Mouse (Mus musculus) MEL (cell line): ENCODE measurements around the gene Gm20388. TPM values are rescaled to one million over a fixed set of nuclear protein-coding genes. Genes with fewer than 3 reads are reported as not detected.

ENCODE experiments used
- DNase-seq: peaks from one replicate; pipeline ENCODE4 v3.0.0; 2011; ENCODE audit warnings: low read depth, low spot score
- H3K27ac ChIP-seq: 2 replicates; pipeline ENCODE4 v1.5.1; 2012; ENCODE audit warnings: low read depth, mild to moderate bottlenecking, control low read depth, low read length, moderate library complexity; ENCODE audit not compliant: control insufficient read depth
- H3K27me3 ChIP-seq, 2 experiments: fragments of 150-350 bp in 1 of 2; sonication (generic) in 1 of 2; 2 replicates each; pipeline ENCODE4 v1.6.1; 2012; ENCODE audit warnings: low read length in 2 of 2, mild to moderate bottlenecking in 2 of 2, improper control_type of control experiment in 1 of 2, moderate library complexity in 1 of 2; ENCODE audit not compliant: insufficient read depth in 2 of 2, control insufficient read depth in 1 of 2
- H3K36me3 ChIP-seq, 2 experiments: 2 replicates each; pipeline ENCODE4 v1.6.1; 2012 to 2014; ENCODE audit warnings: low read length in 2 of 2, improper control_type of control experiment in 1 of 2, inconsistent platforms in 1 of 2, mild to moderate bottlenecking in 1 of 2; ENCODE audit not compliant: insufficient read depth in 2 of 2, control insufficient read depth in 1 of 2
- H3K4me1 ChIP-seq, 2 experiments: fragments of 150-350 bp in 1 of 2; sonication (generic) in 1 of 2; 2 replicates each; pipeline ENCODE4 v1.6.1; 2012; ENCODE audit warnings: low read length in 2 of 2, improper control_type of control experiment in 1 of 2, mild to moderate bottlenecking in 1 of 2; ENCODE audit not compliant: insufficient read depth in 2 of 2, control insufficient read depth in 1 of 2
- H3K4me3 ChIP-seq, 2 experiments: fragments of 150-350 bp in 1 of 2; sonication (generic) in 1 of 2; 2 replicates each; pipeline ENCODE4 v1.5.1; 2012; ENCODE audit warnings: low read depth in 2 of 2, low read length in 2 of 2, mild to moderate bottlenecking in 2 of 2, moderate library complexity in 2 of 2, control low read depth in 1 of 2, improper control_type of control experiment in 1 of 2; ENCODE audit not compliant: control insufficient read depth in 1 of 2, insufficient read depth in 1 of 2
- H3K79me2 ChIP-seq: 2 replicates; pipeline ENCODE4 v1.6.1; 2012; ENCODE audit warnings: mild to moderate bottlenecking, low read length, moderate library complexity; ENCODE audit not compliant: control insufficient read depth, poor library complexity, insufficient read depth
- H3K9ac ChIP-seq: 2 replicates; pipeline ENCODE4 v1.6.1; 2012; ENCODE audit warnings: low read depth, mild to moderate bottlenecking, control low read depth, low read length, moderate library complexity; ENCODE audit not compliant: control insufficient read depth, poor library complexity, severe bottlenecking
- H3K9me3 ChIP-seq: fragments of 150-350 bp; sonication (generic); replicated peaks from 2 replicates; pipeline ENCODE4 v1.6.1; 2012; ENCODE audit warnings: mild to moderate bottlenecking, low read length, improper control_type of control experiment, moderate library complexity; ENCODE audit not compliant: insufficient read depth
- BHLHE40 ChIP-seq: IDR thresholded peaks from 2 replicates; pipeline ENCODE4 v1.6.1; 2012; ENCODE audit warnings: low read depth, mild to moderate bottlenecking, inconsistent platforms, low read length, improper control_type of control experiment, borderline replicate concordance
- CTCF ChIP-seq, 3 experiments: IDR thresholded peaks in 2 of 3; conservative IDR thresholded peaks in 1 of 3; 2 replicates each; pipeline ENCODE4 v1.5.1; 2011 to 2012; ENCODE audit warnings: low read length in 3 of 3, low read depth in 2 of 3, mild to moderate bottlenecking in 2 of 3, improper control_type of control experiment in 1 of 3, inconsistent platforms in 1 of 3, mixed read lengths in 1 of 3, moderate library complexity in 1 of 3; ENCODE audit not compliant: control insufficient read depth in 1 of 3, insufficient read depth in 1 of 3, poor library complexity in 1 of 3, severe bottlenecking in 1 of 3
- E2F4 ChIP-seq: IDR thresholded peaks from 2 replicates; pipeline ENCODE4 v1.6.1; 2011; ENCODE audit warnings: low read depth, low read length, improper control_type of control experiment, borderline replicate concordance
- ELF1 ChIP-seq: IDR thresholded peaks from 2 replicates; pipeline ENCODE4 v1.6.1; 2014; ENCODE audit warnings: low read depth, mild to moderate bottlenecking, inconsistent platforms, low read length, improper control_type of control experiment, moderate library complexity
- EP300 ChIP-seq, 2 experiments: IDR thresholded peaks; 2 replicates each; pipeline ENCODE4 v1.6.1; 2011; ENCODE audit warnings: improper control_type of control experiment in 2 of 2, low read length in 2 of 2, low read depth in 1 of 2, mild to moderate bottlenecking in 1 of 2
- JUND ChIP-seq: IDR thresholded peaks from 2 replicates; pipeline ENCODE4 v1.6.1; 2011; ENCODE audit warnings: low read depth, mild to moderate bottlenecking, improper control_type of control experiment, low read length
- MAFK ChIP-seq: IDR thresholded peaks from 2 replicates; pipeline ENCODE4 v1.6.1; 2011; ENCODE audit warnings: low read depth, mild to moderate bottlenecking, low read length, improper control_type of control experiment, borderline replicate concordance
- MAX ChIP-seq: IDR thresholded peaks from 2 replicates; pipeline ENCODE4 v1.6.1; 2011; ENCODE audit warnings: low read length, improper control_type of control experiment
- MEF2A ChIP-seq: IDR thresholded peaks from 2 replicates; pipeline ENCODE4 v1.6.1; 2014; ENCODE audit warnings: low read depth, mild to moderate bottlenecking, inconsistent platforms, low read length, improper control_type of control experiment; ENCODE audit not compliant: poor library complexity, insufficient replicate concordance, severe bottlenecking; ENCODE audit errors: extremely low read depth
- MYC ChIP-seq: IDR thresholded peaks from 2 replicates; pipeline ENCODE4 v1.6.1; 2011; ENCODE audit warnings: low read depth, mild to moderate bottlenecking, low read length, improper control_type of control experiment, moderate library complexity
- NRF1 ChIP-seq: IDR thresholded peaks from 2 replicates; pipeline ENCODE4 v1.6.1; 2014; ENCODE audit warnings: low read depth, mild to moderate bottlenecking, inconsistent platforms, low read length, improper control_type of control experiment, moderate library complexity; ENCODE audit not compliant: poor library complexity, insufficient read depth, severe bottlenecking
- POLR2AphosphoS5 ChIP-seq: IDR thresholded peaks from 2 replicates; pipeline ENCODE4 v1.6.1; 2012; ENCODE audit warnings: low read depth, borderline replicate concordance, mild to moderate bottlenecking, inconsistent platforms, low read length, moderate library complexity, mixed read lengths
- RAD21 ChIP-seq: IDR thresholded peaks from 2 replicates; pipeline ENCODE4 v1.6.1; 2011; ENCODE audit warnings: mild to moderate bottlenecking, low read depth, low read length, improper control_type of control experiment
- RCOR1 ChIP-seq: IDR thresholded peaks from 2 replicates; pipeline ENCODE4 v1.6.1; 2012; ENCODE audit warnings: low read depth, mild to moderate bottlenecking, inconsistent platforms, low read length, improper control_type of control experiment
- SIN3A ChIP-seq: IDR thresholded peaks from 2 replicates; pipeline ENCODE4 v1.6.1; 2012; ENCODE audit warnings: low read length, improper control_type of control experiment, inconsistent platforms
- SMC3 ChIP-seq: IDR thresholded peaks from 2 replicates; pipeline ENCODE4 v1.6.1; 2011; ENCODE audit warnings: low read depth, low read length, improper control_type of control experiment
- TBP ChIP-seq: IDR thresholded peaks from 2 replicates; pipeline ENCODE4 v1.8.0; 2011; ENCODE audit warnings: low read depth, low read length, improper control_type of control experiment
- UBTF ChIP-seq: IDR thresholded peaks from 2 replicates; pipeline ENCODE4 v1.6.1; 2012; ENCODE audit warnings: low read depth, mild to moderate bottlenecking, inconsistent platforms, low read length, improper control_type of control experiment, moderate library complexity, borderline replicate concordance; ENCODE audit not compliant: insufficient read depth
- USF1 ChIP-seq: IDR thresholded peaks from 2 replicates; pipeline ENCODE4 v1.6.1; 2014; ENCODE audit warnings: low read depth, mild to moderate bottlenecking, inconsistent platforms, low read length, improper control_type of control experiment, moderate library complexity
- USF2 ChIP-seq, 2 experiments: IDR thresholded peaks; 2 replicates each; pipeline ENCODE4 v1.6.1; 2011 to 2012; ENCODE audit warnings: improper control_type of control experiment in 2 of 2, low read length in 2 of 2, borderline replicate concordance in 1 of 2, inconsistent platforms in 1 of 2, low read depth in 1 of 2, mild to moderate bottlenecking in 1 of 2; ENCODE audit not compliant: insufficient read depth in 1 of 2
- ZC3H11A ChIP-seq: IDR thresholded peaks from 2 replicates; pipeline ENCODE4 v1.6.1; 2012; ENCODE audit warnings: low read depth, mild to moderate bottlenecking, inconsistent platforms, low read length, improper control_type of control experiment
- ZMIZ1 ChIP-seq: IDR thresholded peaks from 2 replicates; pipeline ENCODE4 v1.6.1; 2012; ENCODE audit warnings: low read depth, mild to moderate bottlenecking, inconsistent platforms, low read length, improper control_type of control experiment, moderate library complexity
- polyA plus RNA-seq, 2 experiments: library from polyadenylated mRNA; stranded (reverse) in 1 of 2; unstranded in 1 of 2; fragments of >175 nt in 1 of 2; fragments of >200 nt in 1 of 2; gene quantifications; 2 replicates each; pipeline versions ENCODE4 v1.2.1 to v1.2.4; 2012; ENCODE audit warnings: low replicate concordance in 2 of 2, low read depth in 1 of 2; ENCODE audit not compliant: insufficient read length in 2 of 2, insufficient read depth in 1 of 2, missing spikeins in 1 of 2
- total RNA-seq: library from RNA; depleted of rRNA; stranded (reverse); fragments of 300-350 nt; gene quantifications from 2 replicates; pipeline ENCODE4 v1.2.3, GENCODE M21; 2012

Gm20388 gene
- total and polyA plus RNA-seq, 3 experiments = 11.1 to 17.8 TPM; not detected in 1

- H3K36me3 ChIP-seq = no peaks in the 10 kb centered on the region
- no peak overlapping the region for H3K27ac ChIP-seq
- peaks cover 5 to 15% of the 10 kb centered on the region in 2 experiments for H3K27me3 ChIP-seq
- H3K9me3 ChIP-seq = no peaks in the 10 kb centered on the region
- no peaks in the 10 kb centered on the region for H3K4me1 ChIP-seq
- TF ChIP-seq E2F4 (no peak), SIN3A (no peak), MEF2A (no peak), POLR2AphosphoS5 (no peak), JUND (no peak)
- H3K4me3 ChIP-seq = no peak overlapping the region
- no peak overlapping the region for H3K9ac ChIP-seq
- no peaks in the 10 kb centered on the region for H3K79me2 ChIP-seq
- no peak for DNase-seq
Measured at GRCm38 (mm10) chr8:119901952-119902351, 8.7 kb upstream of the Gm20388 start.

- Histone ChIP-seq H3K9me3 (no peaks in the 10 kb centered on the region), H3K27me3 (peaks cover 2 to 10% of the 10 kb centered on the region in 2 experiments; a peak in 3 of 4 replicates)
- TF ChIP-seq ELF1 = no peak
- no peak for TF ChIP-seq NRF1
- no peak for TF ChIP-seq RCOR1
- no peak for TF ChIP-seq ZMIZ1
Measured at GRCm38 (mm10) chr8:119904323-119904911, 6.2 kb upstream of the Gm20388 start.

GRCm38 (mm10) chr8:119909944-119910546 is 596 bp upstream of the Gm20388 start, which contains the start of gene Usp10:
TSS of gene Usp10 (plus strand) at chr8:119910360.
- peak; percentile 81 for DNase-seq
- TF ChIP-seq RAD21 (no peak), USF2 (IDR thresholded peaks at IDR 0.05; ENCODE audit: borderline replicate concordance in 1 of 2, insufficient read depth in 1 of 2, low read depth in 1 of 2, low read length in 2 of 2) (no peak), MYC (0 out of 2 replicates have a peak, but pooled peaks have one; percentile 13), MAX (no peak), USF1 (no peak), MAFK (no peak), UBTF (0 out of 2 replicates have a peak, but pooled peaks have one; percentile 18), SIN3A (peak; percentile 58; the same call in 1 of the 2 replicates), ZC3H11A (no peak), ZMIZ1 (no peak), CTCF (IDR thresholded peaks at IDR 0.05 in 2 of 3, conservative IDR thresholded peaks at IDR 0.05 in 1 of 3; ENCODE audit: control insufficient read depth in 1 of 3, insufficient read depth in 1 of 3, low read depth in 2 of 3, low read length in 3 of 3, poor library complexity in 1 of 3, severe bottlenecking in 1 of 3) (no peak), SMC3 (no peak), TBP (peak; percentile 43; the same call in 1 of the 2 replicates), RCOR1 (no peak), EP300 (IDR thresholded peaks at IDR 0.05; ENCODE audit: low read depth in 1 of 2, low read length in 2 of 2) (peak in 1 of 2 experiments; percentile 35; a peak in 1 of 4 replicates), BHLHE40 (no peak)

More at GRCm38 (mm10) chr8:119904323-119904911, 6.2 kb upstream of the Gm20388 start:
- H3K36me3 ChIP-seq = no peaks in the 10 kb centered on the region
- H3K79me2 ChIP-seq = no peaks in the 10 kb centered on the region
- H3K4me1 ChIP-seq = no peaks in the 10 kb centered on the region; a peak in 1 of 4 replicates
- no peak overlapping the region for H3K27ac ChIP-seq
- no peak for DNase-seq
- no peak overlapping the region for H3K4me3 ChIP-seq
- no peak overlapping the region for H3K9ac ChIP-seq

More at GRCm38 (mm10) chr8:119909944-119910546, 596 bp upstream of the Gm20388 start, which contains the start of gene Usp10:
- peaks cover 6 to 32% of the 10 kb centered on the region in 2 experiments; a peak in 3 of 4 replicates for H3K36me3 ChIP-seq
- H3K4me1 ChIP-seq = peaks cover 12 to 31% of the 10 kb centered on the region in 2 experiments
- peak within 1 kb of the TSS; percentile 81 for H3K27ac ChIP-seq
- peak within 1 kb of the TSS; percentile 63 to 93 for H3K4me3 ChIP-seq
- peak within 1 kb of the TSS; percentile 92 for H3K9ac ChIP-seq
- no peaks in the 10 kb centered on the region for H3K27me3 ChIP-seq
- H3K9me3 ChIP-seq = no peaks in the 10 kb centered on the region
- peaks cover 44% of the 10 kb centered on the region for H3K79me2 ChIP-seq
